9 mouse cellular contexts compared by ENCODE assay signal in the genomic region with DNA sequence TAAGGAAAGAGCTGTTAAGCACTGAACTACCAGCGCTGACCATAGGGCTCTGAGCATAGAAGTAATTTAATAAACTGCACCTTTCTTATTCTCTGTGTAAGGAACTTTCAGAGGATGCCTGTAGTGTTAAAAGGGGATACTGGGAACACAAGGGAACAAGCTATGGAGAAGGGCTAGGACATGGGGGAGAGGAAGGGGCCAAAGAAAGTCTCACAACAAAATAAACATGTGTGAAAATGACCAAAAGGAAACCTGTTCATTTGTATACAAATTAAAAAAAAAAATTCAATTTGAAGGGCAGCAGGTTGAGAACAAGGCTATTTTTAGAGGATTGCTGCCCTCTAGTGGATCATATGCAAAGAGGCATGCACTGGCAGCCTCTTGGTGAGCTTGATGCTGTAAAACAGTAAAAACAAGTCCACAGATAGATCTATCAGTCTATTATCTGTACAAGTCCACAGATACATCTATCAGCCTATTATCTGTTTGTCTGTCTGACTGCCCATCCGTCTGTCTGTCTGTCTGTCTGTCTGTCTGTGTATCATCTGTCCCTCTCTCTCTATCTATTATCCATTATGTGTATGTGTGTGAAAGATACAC. TPM values are rescaled to one million over a fixed set of nuclear protein-coding genes. Genes with fewer than 3 reads are reported as not detected.
A peak's percentile ranks its signal among the peaks of the same experiment; 100 is the strongest.
DNase-seq lines count a peak whose midpoint lies in the region; ATAC-seq lines count a peak whose summit lies in the region.
"Had no signal": no experiment of that assay in that cellular context is flagged by ENCODE, and none has a peak within 500 bp of the region (broad histone marks: within the 10 kb centered on the region; RNA-seq: fewer than 3 reads in every experiment).

No protein-coding gene starts in this region.

- 13% methylated on average over 2 of the region's 2 CpGs for WGBS in embryonic facial prominence, embryonic 10.5 days
- 12% methylated on average over 2 of the region's 2 CpGs for WGBS in lung, embryonic 15.5 days

- H3K9me3 ChIP-seq in embryonic facial prominence, embryonic 10.5 days: no peaks in the 10 kb centered on the region
- no peaks in the 10 kb centered on the region for H3K9me3 ChIP-seq in lung, embryonic 15.5 days
- H3K9me3 ChIP-seq: megakaryocyte, embryonic 14.5 days had no signal

- peaks cover 7% of the 10 kb centered on the region for H3K4me1 ChIP-seq in embryonic facial prominence, embryonic 10.5 days
- H3K4me1 ChIP-seq in lung, embryonic 15.5 days: 0 out of 2 replicates have a peak, but pooled peaks cover 3% of the 10 kb centered on the region

- H3K4me3 ChIP-seq in embryonic facial prominence, embryonic 10.5 days: no peak overlapping the region
- H3K4me3 ChIP-seq in lung, embryonic 15.5 days: no peak overlapping the region
- H3K4me3 ChIP-seq: megakaryocyte, embryonic 14.5 days had no signal

- no peak overlapping the region for H3K27ac ChIP-seq in embryonic facial prominence, embryonic 10.5 days (replicated peaks)
- H3K27ac ChIP-seq in lung, embryonic 15.5 days: no peak overlapping the region

- peak; percentile 43 for DNase-seq in right cerebral cortex, adult 18-20 months
- DNase-seq in right cerebral cortex, postnatal 4 days: no peak
- DNase-seq in R1 (ENCODE audit: low read depth, low spot score): peak; percentile 45
- DNase-seq in embryonic facial prominence, embryonic 10.5 days (ENCODE audit: low spot score): peak; percentile 28
- peak; percentile 68 for DNase-seq in induced T-regulatory cell, adult 2 months (ENCODE audit: low read depth)
- peak; percentile 44 for DNase-seq in retina, adult 2 months (ENCODE audit: low read depth, low spot score)
- no peak for DNase-seq in spleen, adult 12 weeks (ENCODE audit: low spot score)

- peak; percentile 32; the same call in 1 of the 2 replicates for ATAC-seq in lung, embryonic 15.5 days (ENCODE audit: borderline replicate concordance, extremely low read depth, low FRiP score, low TSS enrichment)

- no peaks in the 10 kb centered on the region for H3K36me3 ChIP-seq in embryonic facial prominence, embryonic 10.5 days (replicated peaks)
- H3K36me3 ChIP-seq in lung, embryonic 15.5 days: no peaks in the 10 kb centered on the region

- no peak overlapping the region for H3K4me2 ChIP-seq in lung, embryonic 15.5 days

- no peak overlapping the region for H3K9ac ChIP-seq in lung, embryonic 15.5 days

- H3K27me3 ChIP-seq in embryonic facial prominence, embryonic 10.5 days (replicated peaks; ENCODE audit: low read depth, poor library complexity, severe bottlenecking): no peaks in the 10 kb centered on the region
- no peaks in the 10 kb centered on the region for H3K27me3 ChIP-seq in lung, embryonic 15.5 days

RNA-seq across cellular contexts. Expression of a gene that starts 53.8 kb away (rescaled TPM):
- polyA plus RNA-seq in embryonic facial prominence, embryonic 10.5 days (2016; fragmentation: Nextera tagmentation; extraction: Ambion mirVana): 1.1 and 1.8 TPM in 2 replicates
- polyA plus RNA-seq in lung, embryonic 15.5 days (2015; fragmentation: Nextera tagmentation; extraction: Ambion mirVana): 3.0 and 4.4 TPM in 2 replicates

Comparison
In these comparisons a context has a peak if more than half of its experiments do, and no peak if none do; other contexts are left out.
1. DNase-seq: peak in right cerebral cortex, adult 18-20 months (single experiment), R1 (single experiment), embryonic facial prominence, embryonic 10.5 days (single experiment), induced T-regulatory cell, adult 2 months (single experiment) and retina, adult 2 months (single experiment); none in right cerebral cortex, postnatal 4 days (single experiment) and spleen, adult 12 weeks (single experiment).